Mouse (Mus musculus): ENCODE results near the gene Polr3g. TPM values are rescaled to one million over a fixed set of nuclear protein-coding genes. Genes with fewer than 3 reads are reported as not detected.

The Polr3g gene
- polyA plus RNA-seq (2014; fragmentation: Illumina TruSeq; extraction: RNeasy Lipid Tissue Mini Kit (QIAGEN cat#74804); ENCODE audit: insufficient read depth, low read depth, low replicate concordance), result 2.4 TPM

GRCm38 (mm10) chr13:81710775-81711545, at the start of gene Polr3g, which contains the start of gene Mblac2:
Polr3g (minus strand) TSS chr13:81711013.
Mblac2 (plus strand) TSS chr13:81711341.

DNA sequence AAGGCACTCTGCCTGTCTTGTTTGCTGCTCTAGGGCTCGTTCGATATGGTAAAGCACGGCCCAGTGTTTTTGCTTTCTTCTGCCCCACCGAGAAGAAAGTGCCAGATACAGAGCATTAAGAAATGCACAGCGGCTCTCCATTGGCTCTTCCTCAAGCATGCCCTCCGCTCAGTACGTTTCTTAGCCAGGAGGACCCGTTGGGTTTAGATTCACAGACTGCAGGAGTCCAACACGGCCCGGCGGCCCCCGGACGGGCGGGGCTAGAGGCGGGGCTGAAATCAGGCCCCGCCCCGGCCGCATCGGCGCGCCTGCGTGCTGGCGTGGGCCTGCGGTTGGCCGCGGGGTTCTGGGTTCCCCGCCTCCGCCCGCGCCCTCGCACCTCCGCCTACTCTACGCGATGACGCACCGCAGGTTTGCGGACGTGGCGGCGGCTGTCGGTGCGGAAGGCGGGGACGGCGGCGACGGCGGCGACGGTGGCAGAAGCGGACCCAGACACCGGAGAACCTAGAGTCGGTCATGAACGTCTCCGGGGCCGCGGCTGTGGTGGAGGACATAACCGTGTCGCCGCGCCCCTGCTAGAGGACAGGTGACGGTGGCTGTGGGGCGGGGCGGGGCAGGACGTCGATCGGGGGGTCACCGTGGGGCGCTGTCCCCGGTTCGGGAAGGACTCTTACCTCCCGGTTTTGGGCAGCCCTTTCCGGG, 53.3 kb downstream of the Polr3g start, which contains the start of gene Lysmd3:
Gene Lysmd3, plus strand, starts transcription at position 313 of the 702 bp plus-strand sequence.

DNA sequence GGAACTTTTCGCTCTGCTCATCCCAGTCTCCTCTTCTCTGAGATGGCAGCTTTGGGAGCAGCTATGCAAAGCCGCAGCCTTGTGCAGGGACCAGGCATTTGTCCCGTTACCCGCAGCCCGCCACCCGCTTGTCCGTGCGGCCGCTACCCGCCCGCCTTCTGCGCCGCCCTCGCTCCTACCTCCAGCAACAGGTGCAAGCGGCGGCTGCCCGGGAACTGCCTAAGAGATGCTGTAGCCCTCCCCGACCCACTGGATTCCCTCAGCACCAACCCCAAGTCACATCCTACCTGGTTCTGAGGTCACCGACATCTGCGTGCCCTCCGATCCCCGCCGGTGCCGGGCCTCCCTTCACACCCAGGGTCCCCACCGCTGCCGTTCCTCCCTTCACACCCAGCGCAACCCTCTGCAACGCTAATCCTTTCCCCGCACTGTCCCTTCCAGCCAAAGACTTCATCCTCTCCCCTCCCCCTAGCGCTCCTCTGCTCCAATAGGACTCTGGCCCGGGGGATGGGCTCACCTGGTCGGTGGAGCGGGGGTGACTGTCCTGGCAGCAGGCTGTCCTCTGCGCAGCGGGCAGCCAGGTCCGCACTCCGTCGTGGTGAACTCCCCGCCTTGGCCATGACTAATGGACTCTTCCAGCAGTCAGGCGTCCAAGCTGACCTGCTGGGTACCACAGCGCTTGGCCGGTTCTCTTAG, 77.9 kb downstream of the Polr3g start, which contains the start of gene Adgrv1:
Gene Adgrv1, minus strand, starts transcription at position 435 of the 696 bp plus-strand sequence.

Other genes starting within 250 kb of the Polr3g start
- 0.66 TPM for gene Adgrv1, start 77.9 kb downstream of the Polr3g start, polyA plus RNA-seq (2014; fragmentation: Illumina TruSeq; extraction: RNeasy Lipid Tissue Mini Kit (QIAGEN cat#74804); ENCODE audit: insufficient read depth, low read depth, low replicate concordance)
- gene Lysmd3, start 53.4 kb downstream of the Polr3g start, polyA plus RNA-seq (2014; fragmentation: Illumina TruSeq; extraction: RNeasy Lipid Tissue Mini Kit (QIAGEN cat#74804); ENCODE audit: insufficient read depth, low read depth, low replicate concordance), result 7.4 TPM
- gene Mblac2, start 328 bp upstream of the Polr3g start, polyA plus RNA-seq (2014; fragmentation: Illumina TruSeq; extraction: RNeasy Lipid Tissue Mini Kit (QIAGEN cat#74804); ENCODE audit: insufficient read depth, low read depth, low replicate concordance), result 1.9 TPM
- 120 TPM for gene Cetn3, start 72.1 kb upstream of the Polr3g start, polyA plus RNA-seq (2014; fragmentation: Illumina TruSeq; extraction: RNeasy Lipid Tissue Mini Kit (QIAGEN cat#74804); ENCODE audit: insufficient read depth, low read depth, low replicate concordance)